17 mouse cellular contexts compared by ENCODE assay signal in genomic region chr12:116896651-116897050, GRCm38 (mm10).
"Had no signal": no experiment of that assay in that cellular context is flagged by ENCODE, and none has a peak within 500 bp of the region (broad histone marks: within the 10 kb centered on the region; RNA-seq: fewer than 3 reads in every experiment).

No protein-coding gene starts in this region.

- DNase-seq: gastrocnemius, postnatal 14 days; gastrocnemius, postnatal 36 days; heart, adult 11 months; heart, adult 2 months; heart, postnatal 14 days; heart, postnatal 36 days; kidney, adult 11 months; kidney, adult 2 months; kidney, adult 9 months; kidney, postnatal 14 days; kidney, postnatal 36 days; layer of hippocampus, adult 9-11 months; layer of hippocampus, postnatal 36 days; liver; liver, embryonic 13.5 days had no signal

- ATAC-seq: hindbrain, postnatal 0 days; intestine, embryonic 16.5 days had no signal
